Mouse (Mus musculus): ENCODE measurements around the gene C530008M17Rik.

The C530008M17Rik gene

DNA sequence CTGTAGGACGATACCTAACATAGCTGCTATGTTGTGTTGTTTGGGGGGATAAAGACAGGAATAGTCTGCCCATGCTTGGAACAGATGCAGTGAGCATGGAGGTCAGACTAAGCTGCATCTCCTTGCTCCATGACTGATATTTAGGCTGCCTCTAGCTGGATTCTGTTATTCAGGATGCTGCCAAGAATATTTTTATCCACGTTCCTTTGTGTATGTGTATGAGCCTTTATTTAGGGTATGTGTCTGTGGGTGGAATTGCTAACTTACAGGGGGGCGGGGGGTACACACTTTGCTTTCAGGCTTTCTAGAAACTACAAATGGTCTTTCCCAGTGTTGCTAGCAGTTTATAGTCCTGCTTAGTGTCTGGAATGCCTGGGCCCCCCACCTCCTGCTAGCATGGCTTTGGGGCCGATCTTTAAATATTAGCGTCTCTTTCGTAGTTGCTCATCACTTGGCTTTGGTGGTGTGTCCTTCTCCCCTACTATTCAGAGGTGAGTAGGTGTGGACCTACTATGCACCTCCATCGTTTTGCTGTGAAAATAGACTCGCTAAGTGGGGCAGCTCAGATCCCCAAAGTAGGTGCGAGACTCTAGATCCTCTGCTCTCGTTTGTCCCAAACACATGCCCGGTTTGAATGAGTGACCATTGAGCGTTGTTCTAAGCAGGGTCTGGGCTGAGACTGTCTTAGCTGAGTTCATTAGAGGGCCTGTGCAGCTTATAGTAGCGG, 45.0 kb downstream of the C530008M17Rik start:
- DNase-seq (ENCODE audit: low read depth, low spot score), result no peak

- no peak for DNase-seq (ENCODE audit: low read depth, low spot score)
These were observed 45.8 kb downstream of the C530008M17Rik start for GRCm38 (mm10) chr5:76702104-76702503.

- DNase-seq (ENCODE audit: low read depth, low spot score), result no peak
These were observed 46.3 kb downstream of the C530008M17Rik start for GRCm38 (mm10) chr5:76702646-76703045.

GRCm38 (mm10) chr5:76705307-76706173, 49.2 kb downstream of the C530008M17Rik start:
- no peak for DNase-seq (ENCODE audit: low read depth, low spot score)

GRCm38 (mm10) chr5:76707072-76707471, 50.8 kb downstream of the C530008M17Rik start:
- DNase-seq (ENCODE audit: low read depth, low spot score), result no peak

DNA sequence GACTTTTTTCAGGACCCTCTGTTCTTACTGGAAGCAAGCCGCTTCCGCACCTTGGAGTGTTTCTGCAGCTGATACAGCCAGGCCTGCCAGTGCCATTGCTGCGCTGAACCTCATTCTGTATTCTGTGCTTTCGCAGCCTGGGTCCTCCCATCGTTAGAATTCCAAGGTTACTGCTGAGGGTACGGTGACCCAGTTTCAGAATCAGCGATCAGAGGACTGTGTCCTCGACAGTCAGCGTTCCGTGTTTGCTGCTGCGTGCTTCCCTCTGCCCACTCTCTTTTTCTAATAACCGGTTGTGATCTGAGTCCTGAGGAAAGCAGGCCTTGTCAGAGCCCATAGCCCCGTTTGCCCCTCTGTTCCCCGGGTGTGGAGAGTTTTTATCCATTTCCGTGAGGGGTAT, 51.7 kb downstream of the C530008M17Rik start:
- no peak for DNase-seq (ENCODE audit: low read depth, low spot score)

DNA sequence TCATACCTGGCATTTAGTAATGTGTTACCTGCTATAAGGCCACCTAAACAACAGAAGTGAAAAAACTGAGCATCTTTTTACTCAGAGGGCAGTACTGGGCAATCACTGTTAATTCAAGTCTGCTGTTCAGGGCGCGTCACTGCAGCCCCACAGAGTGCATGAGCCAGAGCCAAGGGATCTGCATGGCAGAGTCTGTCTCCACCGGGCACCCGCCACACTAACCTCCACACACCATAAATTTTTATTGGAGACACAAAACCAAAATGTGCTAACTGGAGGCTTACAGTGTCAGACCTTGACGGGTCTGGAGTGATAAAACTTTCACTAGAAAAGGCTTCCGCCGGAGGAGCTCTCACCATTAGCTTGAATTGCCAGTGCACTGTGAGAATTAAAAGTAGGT, 57.4 kb downstream of the C530008M17Rik start:
- DNase-seq (ENCODE audit: low read depth, low spot score), result no peak

DNA sequence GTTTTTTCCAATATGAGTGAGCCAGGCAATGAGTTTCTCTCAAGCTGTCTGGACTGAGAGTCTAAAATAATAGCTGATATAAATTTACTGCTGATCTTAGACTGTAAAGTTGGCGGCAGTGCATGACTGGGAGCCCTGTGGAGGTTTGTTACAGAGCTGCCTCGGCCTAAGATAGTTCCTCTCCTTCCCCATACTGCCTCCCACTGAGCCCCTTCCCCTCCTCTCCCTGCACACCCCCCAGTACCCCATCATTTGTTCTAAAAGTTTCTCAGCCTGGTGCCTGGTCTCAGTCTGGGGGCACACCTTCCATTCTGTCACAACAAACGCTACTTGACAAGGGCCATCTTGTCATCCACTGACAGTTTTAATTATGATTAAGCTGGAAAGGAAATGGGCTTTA, 63.6 kb downstream of the C530008M17Rik start:
- no peak for DNase-seq (ENCODE audit: low read depth, low spot score)

DNA sequence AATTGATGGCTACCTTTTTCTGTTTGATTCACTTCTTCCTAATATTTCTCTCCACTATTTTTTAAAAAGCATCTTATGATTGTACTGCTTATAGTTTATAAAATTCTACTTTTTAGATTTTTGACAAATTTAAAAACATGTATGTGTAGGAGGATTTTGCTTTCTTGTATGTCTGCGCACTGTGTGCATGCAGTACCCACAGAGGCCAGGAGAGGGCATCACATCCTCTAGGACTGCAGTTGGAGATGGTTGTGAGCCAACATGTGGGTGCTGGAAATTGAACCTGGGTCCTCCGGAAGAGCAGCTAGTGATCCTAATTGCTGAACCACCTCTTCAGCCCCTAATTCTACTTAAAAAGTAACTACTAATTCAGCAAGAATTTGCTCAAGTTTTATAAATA, 68.6 kb downstream of the C530008M17Rik start:
- no peak for DNase-seq (ENCODE audit: low read depth, low spot score)

DNA sequence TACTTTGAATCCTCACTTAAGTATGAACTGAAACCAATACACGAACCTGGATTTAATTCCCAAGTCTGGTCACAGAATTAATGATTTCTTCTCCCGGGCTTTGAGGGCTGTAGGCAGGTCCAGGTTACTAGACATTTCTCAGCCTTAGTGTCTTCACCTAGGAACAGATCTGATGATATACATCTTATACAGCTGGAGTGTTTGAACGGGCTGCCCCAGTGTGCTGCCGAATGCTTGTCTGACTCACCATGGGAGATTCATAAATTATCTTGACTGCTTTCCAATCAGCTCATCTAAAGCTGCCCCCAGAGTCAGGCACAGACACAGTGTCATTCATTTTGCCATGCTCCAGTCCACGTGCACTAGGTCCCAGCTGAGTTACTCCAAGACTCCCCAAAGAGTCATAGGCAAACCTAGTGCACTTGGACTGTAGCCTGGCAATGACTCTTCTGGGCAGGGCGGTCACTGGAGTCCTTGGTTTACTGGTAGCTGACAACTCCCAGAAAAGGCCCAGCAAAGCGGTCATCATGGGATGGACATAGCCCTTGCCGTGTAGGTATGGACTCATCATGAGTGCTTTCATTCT, 70.3 kb downstream of the C530008M17Rik start:
- no peak for DNase-seq (ENCODE audit: low read depth, low spot score)

DNA sequence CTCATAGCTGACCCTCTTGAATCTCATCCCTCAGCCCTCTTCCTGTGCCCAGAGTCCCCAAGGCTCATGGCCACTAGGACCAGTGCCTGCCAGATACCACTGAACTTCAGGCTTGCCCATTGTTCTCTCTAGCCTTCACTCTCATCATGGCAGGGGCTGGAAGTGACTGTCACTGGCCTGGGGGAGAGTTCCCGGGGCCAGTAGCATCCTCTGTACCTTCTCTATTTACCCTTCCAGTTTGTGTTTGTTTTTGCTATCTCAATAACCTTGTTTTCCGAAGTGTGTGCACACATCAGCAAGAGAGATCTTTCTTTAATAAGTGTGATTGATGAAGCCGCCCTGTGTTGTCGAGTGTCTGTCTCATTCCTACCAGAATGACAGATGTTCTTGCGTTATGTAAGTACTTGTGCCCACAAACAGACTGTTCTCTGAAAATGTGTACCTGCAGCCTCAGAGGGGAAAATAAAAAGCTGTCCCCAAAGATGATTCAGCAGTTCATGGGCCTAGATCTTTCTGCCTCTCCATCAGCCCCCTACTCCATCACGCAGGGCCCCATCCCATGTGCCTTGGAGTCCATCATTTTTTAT, 76.8 kb downstream of the C530008M17Rik start:
- DNase-seq (ENCODE audit: low read depth, low spot score), result no peak

GRCm38 (mm10) chr5:76741463-76741862, 85.2 kb downstream of the C530008M17Rik start:
- DNase-seq (ENCODE audit: low read depth, low spot score), result no peak

DNA sequence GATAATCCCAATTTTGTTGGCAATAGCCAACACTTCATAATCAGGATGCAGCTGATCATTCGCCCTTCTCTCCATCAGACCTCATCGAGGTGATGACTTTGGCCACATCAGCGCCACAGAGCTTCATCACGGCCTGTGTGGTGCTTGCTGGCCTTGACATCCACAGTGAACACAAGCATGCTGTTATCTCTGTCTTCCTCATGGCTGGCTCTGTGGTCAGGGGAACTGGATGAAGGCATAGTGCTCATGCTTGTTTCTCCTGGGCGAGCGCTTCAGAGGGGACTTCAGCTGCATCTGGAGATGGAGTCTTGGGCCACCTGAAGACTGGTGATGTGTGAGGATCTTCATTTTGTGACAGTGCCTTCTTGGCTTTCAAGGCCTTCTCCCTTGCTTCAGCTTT, 85.8 kb downstream of the C530008M17Rik start:
- no peak for DNase-seq (ENCODE audit: low read depth, low spot score)

- DNase-seq (ENCODE audit: low read depth, low spot score), result no peak
These were observed 88.5 kb downstream of the C530008M17Rik start for GRCm38 (mm10) chr5:76744737-76745209.

DNA sequence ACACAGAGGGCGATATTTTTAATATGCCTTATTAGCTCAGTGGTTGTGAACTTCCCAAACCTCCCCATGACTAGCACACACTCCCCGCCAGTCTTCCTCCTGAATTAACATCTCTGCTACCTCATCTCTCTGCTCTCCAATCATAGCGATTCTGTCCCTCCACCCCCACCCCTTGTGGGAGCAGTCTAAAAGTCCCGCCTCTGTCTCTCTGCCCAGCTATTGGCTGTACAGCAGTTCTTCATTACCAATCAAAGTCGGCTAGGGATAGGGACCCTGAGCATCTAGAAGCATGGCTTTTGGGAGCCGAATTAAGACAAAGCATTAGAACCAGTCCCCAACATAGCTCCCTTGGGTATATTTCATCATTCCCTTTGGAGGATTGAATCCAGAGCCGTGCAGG, 91.5 kb downstream of the C530008M17Rik start:
- DNase-seq (ENCODE audit: low read depth, low spot score), result peak; percentile 26

GRCm38 (mm10) chr5:76752351-76752750, 96.0 kb downstream of the C530008M17Rik start:
- no peak for DNase-seq (ENCODE audit: low read depth, low spot score)

GRCm38 (mm10) chr5:76760349-76760748, 104.0 kb downstream of the C530008M17Rik start:
- no peak for DNase-seq (ENCODE audit: low read depth, low spot score)

- no peak for DNase-seq (ENCODE audit: low read depth, low spot score)
These were observed 105.9 kb downstream of the C530008M17Rik start for GRCm38 (mm10) chr5:76762030-76762698.

DNA sequence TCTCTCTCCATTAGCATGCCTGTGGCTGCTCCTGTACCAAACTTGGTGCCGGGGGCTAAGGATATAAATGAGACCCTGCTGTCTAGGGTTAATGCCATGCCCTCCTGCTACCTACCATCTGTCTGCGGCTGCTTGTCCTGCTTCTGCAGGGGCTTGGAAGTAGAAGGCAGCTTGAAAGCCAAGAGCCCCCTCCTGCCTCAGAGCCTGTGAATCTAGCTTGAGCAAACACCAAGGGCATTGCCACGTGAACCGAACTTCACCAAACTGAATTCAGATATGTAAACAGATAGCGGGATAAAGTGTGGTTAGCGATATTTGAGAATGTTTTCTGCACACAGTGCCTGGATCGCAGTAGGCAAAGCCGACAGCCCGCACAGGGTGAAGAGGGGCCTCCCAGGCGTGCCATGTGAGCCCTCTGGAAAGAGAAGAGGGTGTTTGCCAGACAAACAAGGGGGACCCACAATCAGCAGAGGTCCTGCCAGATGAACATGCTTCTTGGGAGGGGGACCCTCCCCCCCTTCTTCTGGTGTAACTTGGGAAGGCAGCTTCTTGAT, 106.9 kb downstream of the C530008M17Rik start:
- DNase-seq (ENCODE audit: low read depth, low spot score), result no peak

DNA sequence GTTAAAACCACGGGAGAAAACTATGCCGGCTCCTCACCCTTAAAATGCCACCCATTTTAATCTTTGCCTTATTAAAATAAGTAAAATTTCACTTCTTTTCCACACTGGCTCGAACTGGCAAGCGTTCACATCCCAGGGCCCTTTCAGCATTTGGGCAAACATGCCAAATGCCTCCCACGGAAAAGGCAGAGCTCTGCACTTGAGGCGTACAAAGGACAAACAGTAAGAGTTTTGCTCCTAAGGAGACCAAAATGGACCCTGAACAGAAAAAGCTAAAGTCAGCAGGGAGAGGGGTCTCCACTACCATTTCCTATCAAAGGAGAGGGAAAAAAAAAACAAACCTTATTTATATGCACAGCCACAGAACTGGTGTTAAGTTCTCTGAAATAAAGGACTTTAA, 107.4 kb downstream of the C530008M17Rik start:
- DNase-seq (ENCODE audit: low read depth, low spot score), result no peak

GRCm38 (mm10) chr5:76769014-76769413, 112.7 kb downstream of the C530008M17Rik start:
- DNase-seq (ENCODE audit: low read depth, low spot score), result peak; percentile 30

Measured in A20 (cell line).